Mouse (Mus musculus): Measurements from ENCODE around the gene Agap2. TPM values are rescaled to one million over a fixed set of nuclear protein-coding genes. Genes with fewer than 3 reads are reported as not detected.
"Not testable (repeated sequence)": the region's sequence is repeated elsewhere in the genome, so short reads cannot be mapped to it uniquely, and the experiment has no call there.

The Agap2 gene
- polyA plus RNA-seq, 1 experiment from 2014 or later: 0.07 TPM

- Histone ChIP-seq H3K9ac (ENCODE audit: low read depth, low read length) (no peak overlapping the region), H3K4me2 (replicated peaks; ENCODE audit: low read depth, low read length) (no peak overlapping the region), H3K27ac (ENCODE audit: low read depth, low read length) (no peak overlapping the region), H3K36me3 (ENCODE audit: control insufficient read depth, insufficient read depth, low read length) (peaks cover 16% of the 10 kb centered on the region; the same call in 1 of the 2 replicates), H3K27me3 (ENCODE audit: control insufficient read depth, insufficient read depth, low read length) (peaks cover 8% of the 10 kb centered on the region), H3K4me1 (ENCODE audit: control insufficient read depth, insufficient read depth, low read length) (peaks cover 18% of the 10 kb centered on the region), H3K9me3 (ENCODE audit: control insufficient read depth, low read length) (no peaks in the 10 kb centered on the region), H3K4me3 (ENCODE audit: low read length) (no peak overlapping the region)
- WGBS: 83% methylated on average over 20 of the region's 20 CpGs
- no peak for ATAC-seq (ENCODE audit: low FRiP score, low TSS enrichment)
These were observed 18.6 kb upstream of the Agap2 start for GRCm38 (mm10) chr10:127056490-127056889.

GRCm38 (mm10) chr10:127058161-127058560 lies 16.9 kb upstream of the Agap2 start:
- Histone ChIP-seq H3K27ac (ENCODE audit: low read depth, low read length) (no peak overlapping the region), H3K9ac (ENCODE audit: low read depth, low read length) (no peak overlapping the region; the same call in 1 of the 2 replicates), H3K4me1 (ENCODE audit: control insufficient read depth, insufficient read depth, low read length) (peaks cover 21% of the 10 kb centered on the region), H3K36me3 (ENCODE audit: control insufficient read depth, insufficient read depth, low read length) (peaks cover 16% of the 10 kb centered on the region; the same call in 1 of the 2 replicates), H3K9me3 (ENCODE audit: control insufficient read depth, low read length) (no peaks in the 10 kb centered on the region), H3K4me3 (ENCODE audit: low read length) (peak overlapping the region; percentile 83; the same call in 1 of the 2 replicates), H3K27me3 (ENCODE audit: control insufficient read depth, insufficient read depth, low read length) (peaks cover 8% of the 10 kb centered on the region), H3K4me2 (replicated peaks; ENCODE audit: low read depth, low read length) (peak overlapping the region; percentile 97)
- WGBS: 1% methylated on average over 9 of the region's 9 CpGs
- peak; percentile 20; the same call in 1 of the 2 replicates for ATAC-seq (ENCODE audit: low FRiP score, low TSS enrichment)

- H3K36me3 ChIP-seq (ENCODE audit: control insufficient read depth, insufficient read depth, low read length): peaks cover 16% of the 10 kb centered on the region; the same call in 1 of the 2 replicates
- 9% methylated on average over 8 of the region's 8 CpGs for WGBS
These were observed 16.4 kb upstream of the Agap2 start for GRCm38 (mm10) chr10:127058708-127059107.

GRCm38 (mm10) chr10:127059174-127059967 lies 15.7 kb upstream of the Agap2 start:
- H3K27me3 ChIP-seq (ENCODE audit: control insufficient read depth, insufficient read depth, low read length): peaks cover 8% of the 10 kb centered on the region
- 0 out of 2 replicates have a peak overlapping the region, but pooled peaks have one; percentile 24 for H3K27ac ChIP-seq (ENCODE audit: low read depth, low read length)
- ATAC-seq (ENCODE audit: low FRiP score, low TSS enrichment): no peak
- 1% methylated on average over 32 of the region's 92 CpGs for WGBS
- no peaks in the 10 kb centered on the region for H3K9me3 ChIP-seq (ENCODE audit: control insufficient read depth, low read length)
- H3K4me3 ChIP-seq (ENCODE audit: low read length): peak overlapping the region; percentile 83
- peak overlapping the region; percentile 83 for H3K9ac ChIP-seq (ENCODE audit: low read depth, low read length)
- peak overlapping the region; percentile 97 for H3K4me2 ChIP-seq (replicated peaks; ENCODE audit: low read depth, low read length)
- H3K4me1 ChIP-seq (ENCODE audit: control insufficient read depth, insufficient read depth, low read length): peaks cover 21% of the 10 kb centered on the region
- peaks cover 16% of the 10 kb centered on the region; the same call in 1 of the 2 replicates for H3K36me3 ChIP-seq (ENCODE audit: control insufficient read depth, insufficient read depth, low read length)

More at GRCm38 (mm10) chr10:127058708-127059107, 16.4 kb upstream of the Agap2 start:
- H3K9me3 ChIP-seq (ENCODE audit: control insufficient read depth, low read length): no peaks in the 10 kb centered on the region
- peak overlapping the region; percentile 97 for H3K4me2 ChIP-seq (replicated peaks; ENCODE audit: low read depth, low read length)
- H3K4me1 ChIP-seq (ENCODE audit: control insufficient read depth, insufficient read depth, low read length): peaks cover 21% of the 10 kb centered on the region
- H3K27me3 ChIP-seq (ENCODE audit: control insufficient read depth, insufficient read depth, low read length): peaks cover 8% of the 10 kb centered on the region
- ATAC-seq (ENCODE audit: low FRiP score, low TSS enrichment): no peak
- H3K9ac ChIP-seq (ENCODE audit: low read depth, low read length): peak overlapping the region; percentile 83; the same call in 1 of the 2 replicates
- peak overlapping the region; percentile 83 for H3K4me3 ChIP-seq (ENCODE audit: low read length)
- no peak overlapping the region for H3K27ac ChIP-seq (ENCODE audit: low read depth, low read length)

GRCm38 (mm10) chr10:127059968-127060916 lies 14.8 kb upstream of the Agap2 start, which contains the start of gene March9:
Gene March9 (minus strand): TSS chr10:127060184.
- 2% methylated on average over 55 of the region's 72 CpGs for WGBS
- H3K9me3 ChIP-seq (ENCODE audit: control insufficient read depth, low read length): no peaks in the 10 kb centered on the region
- H3K9ac ChIP-seq (ENCODE audit: low read depth, low read length): peak within 1 kb of the TSS; percentile 83
- peak; percentile 33 for ATAC-seq (ENCODE audit: low FRiP score, low TSS enrichment)
- peaks cover 8% of the 10 kb centered on the region for H3K27me3 ChIP-seq (ENCODE audit: control insufficient read depth, insufficient read depth, low read length)
- H3K36me3 ChIP-seq (ENCODE audit: control insufficient read depth, insufficient read depth, low read length): peaks cover 24% of the 10 kb centered on the region
- H3K4me2 ChIP-seq (replicated peaks; ENCODE audit: low read depth, low read length): peak within 1 kb of the TSS; percentile 97
- peaks cover 21% of the 10 kb centered on the region for H3K4me1 ChIP-seq (ENCODE audit: control insufficient read depth, insufficient read depth, low read length)
- peak within 1 kb of the TSS; percentile 83 for H3K4me3 ChIP-seq (ENCODE audit: low read length)
- 0 out of 2 replicates have a peak within 1 kb of the TSS, but pooled peaks have one; percentile 24 for H3K27ac ChIP-seq (ENCODE audit: low read depth, low read length)

- peaks cover 8% of the 10 kb centered on the region for H3K27me3 ChIP-seq (ENCODE audit: control insufficient read depth, insufficient read depth, low read length)
- no peak for ATAC-seq (ENCODE audit: low FRiP score, low TSS enrichment)
- no peak overlapping the region for H3K27ac ChIP-seq (ENCODE audit: low read depth, low read length)
- no peak overlapping the region for H3K4me2 ChIP-seq (replicated peaks; ENCODE audit: low read depth, low read length)
- no peaks in the 10 kb centered on the region for H3K9me3 ChIP-seq (ENCODE audit: control insufficient read depth, low read length)
- WGBS: 41% methylated on average over 5 of the region's 5 CpGs
- no peak overlapping the region for H3K9ac ChIP-seq (ENCODE audit: low read depth, low read length)
- H3K4me1 ChIP-seq (ENCODE audit: control insufficient read depth, insufficient read depth, low read length): peaks cover 21% of the 10 kb centered on the region
- peaks cover 28% of the 10 kb centered on the region for H3K36me3 ChIP-seq (ENCODE audit: control insufficient read depth, insufficient read depth, low read length)
- no peak overlapping the region; the same call in 1 of the 2 replicates for H3K4me3 ChIP-seq (ENCODE audit: low read length)
These were observed 14.0 kb upstream of the Agap2 start for GRCm38 (mm10) chr10:127061085-127061484.

- ATAC-seq (ENCODE audit: low FRiP score, low TSS enrichment): no peak
- peaks cover 8% of the 10 kb centered on the region for H3K27me3 ChIP-seq (ENCODE audit: control insufficient read depth, insufficient read depth, low read length)
- no peak overlapping the region for H3K4me3 ChIP-seq (ENCODE audit: low read length)
- no peak overlapping the region for H3K27ac ChIP-seq (ENCODE audit: low read depth, low read length)
- no peak overlapping the region for H3K4me2 ChIP-seq (replicated peaks; ENCODE audit: low read depth, low read length)
- H3K9ac ChIP-seq (ENCODE audit: low read depth, low read length): no peak overlapping the region
- no peaks in the 10 kb centered on the region for H3K9me3 ChIP-seq (ENCODE audit: control insufficient read depth, low read length)
- H3K4me1 ChIP-seq (ENCODE audit: control insufficient read depth, insufficient read depth, low read length): peaks cover 21% of the 10 kb centered on the region
- WGBS: 71% methylated on average over 2 of the region's 2 CpGs
- H3K36me3 ChIP-seq (ENCODE audit: control insufficient read depth, insufficient read depth, low read length): peaks cover 28% of the 10 kb centered on the region
These were observed 13.6 kb upstream of the Agap2 start for GRCm38 (mm10) chr10:127061513-127061912.

GRCm38 (mm10) chr10:127062101-127062500 lies 13.0 kb upstream of the Agap2 start:
- H3K27ac ChIP-seq (ENCODE audit: low read depth, low read length); H3K4me2 ChIP-seq (replicated peaks; ENCODE audit: low read depth, low read length); ATAC-seq (ENCODE audit: low FRiP score, low TSS enrichment); H3K27me3 ChIP-seq (ENCODE audit: control insufficient read depth, insufficient read depth, low read length); H3K9ac ChIP-seq (ENCODE audit: low read depth, low read length); H3K4me3 ChIP-seq (ENCODE audit: low read length); H3K9me3 ChIP-seq (ENCODE audit: control insufficient read depth, low read length): not testable (repeated sequence)
- WGBS: 83% methylated on average over 4 of the region's 4 CpGs
- Histone ChIP-seq H3K4me1 (ENCODE audit: control insufficient read depth, insufficient read depth, low read length) (peaks cover 21% of the 10 kb centered on the region), H3K36me3 (ENCODE audit: control insufficient read depth, insufficient read depth, low read length) (peaks cover 30% of the 10 kb centered on the region)
